Mouse (Mus musculus) ES-Bruce4 (cell line): ENCODE measurements at regions not wholly inside any gene's neighbourhood (a gene's known extent, or its start where the extent isn't known, plus 50 kb on each side); places are given as distances from the start of the nearest gene placed in this dataset.
A peak's percentile ranks its signal among the peaks of the same experiment; 100 is the strongest.

Source experiments
- CTCF ChIP-seq: IDR thresholded peaks from one replicate; pipeline ENCODE4 v1.8.1; 2011; ENCODE audit warnings: low read depth, low read length
- EP300 ChIP-seq: IDR thresholded peaks from 2 replicates; pipeline ENCODE4 v1.6.1; 2011; ENCODE audit warnings: low read depth, low read length; ENCODE audit not compliant: insufficient read depth
- POLR2A ChIP-seq: IDR thresholded peaks from one replicate; pipeline ENCODE4 v1.8.1; 2011; ENCODE audit warnings: low read length; ENCODE audit not compliant: insufficient read depth

DNA sequence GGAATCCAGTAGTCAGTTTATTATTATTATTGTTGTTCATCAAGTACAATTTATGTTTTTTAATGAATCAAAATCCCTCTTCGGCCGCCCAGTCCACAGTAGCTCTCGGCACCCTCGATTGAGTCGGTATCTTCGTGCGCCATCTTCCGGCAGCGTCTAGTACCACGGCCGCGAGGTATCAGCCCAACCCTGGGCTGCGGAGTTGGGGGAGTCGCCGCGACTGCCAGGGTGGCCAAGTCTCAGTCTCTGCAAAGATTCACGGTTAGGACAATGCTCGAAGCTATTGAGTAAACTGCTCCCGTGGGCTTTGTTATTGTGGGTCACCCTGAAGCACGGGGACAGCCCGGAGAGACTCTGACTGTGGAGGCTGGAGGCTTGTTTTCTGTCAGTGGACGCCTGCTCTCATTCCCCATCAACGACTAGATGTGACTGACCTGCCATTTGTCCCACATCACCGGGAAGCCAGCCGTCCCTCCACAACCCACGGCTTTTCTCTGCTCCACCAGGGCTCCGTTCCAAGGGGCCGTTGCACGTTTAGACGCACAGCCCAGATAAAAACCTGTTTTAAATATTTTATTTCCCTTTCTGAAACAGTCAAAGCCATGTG is 789.1 kb upstream of the Car8 start:
- TF ChIP-seq CTCF (peak; percentile 78), POLR2A (no peak), EP300 (0 out of 2 replicates have a peak, but pooled peaks have one; percentile 10)
